Mouse (Mus musculus) cerebellum, adult 18-20 months (tissue): Measurements from ENCODE around the gene Gaa.
A peak's percentile ranks its signal among the peaks of the same experiment; 100 is the strongest.

ENCODE experiments used
- DNase-seq, 2 experiments: peaks; one replicate each; pipeline ENCODE4 v3.0.0; 2021

Gaa gene

GRCm38 (mm10) chr11:119304904-119305712, 37.4 kb downstream of the Gaa start:
- DNase-seq = peak; percentile 56 to 61

GRCm38 (mm10) chr11:119306762-119307657, 39.3 kb downstream of the Gaa start:
- no peak for DNase-seq

GRCm38 (mm10) chr11:119307658-119307867, 39.9 kb downstream of the Gaa start, which contains the start of gene Card14:
Gene Card14 (plus strand): TSS chr11:119307768.
- DNase-seq = no peak

GRCm38 (mm10) chr11:119307916-119308315, 40.2 kb downstream of the Gaa start:
- DNase-seq = no peak

GRCm38 (mm10) chr11:119310621-119311020, 42.9 kb downstream of the Gaa start:
- no peak for DNase-seq

- DNase-seq = no peak
Measured at GRCm38 (mm10) chr11:119314252-119314936, 46.7 kb downstream of the Gaa start.

GRCm38 (mm10) chr11:119316720-119317119, 49.0 kb downstream of the Gaa start:
- DNase-seq = no peak

- peak; percentile 29 to 34 for DNase-seq
Measured at GRCm38 (mm10) chr11:119322521-119322920, 54.8 kb downstream of the Gaa start.

GRCm38 (mm10) chr11:119325068-119325467, 57.4 kb downstream of the Gaa start:
- DNase-seq = no peak

- DNase-seq = no peak
Measured at GRCm38 (mm10) chr11:119330592-119330991, 62.9 kb downstream of the Gaa start.

- no peak for DNase-seq
Measured at GRCm38 (mm10) chr11:119331970-119332369, 64.3 kb downstream of the Gaa start.
